Mouse (Mus musculus) lung, postnatal 0 days (tissue): ENCODE measurements around the gene Asgr1. TPM values are rescaled to one million over a fixed set of nuclear protein-coding genes. Genes with fewer than 3 reads are reported as not detected.
"Not testable (repeated sequence)": the region's sequence is repeated elsewhere in the genome, so short reads cannot be mapped to it uniquely, and the experiment has no call there.

Source experiments
- ATAC-seq: fragments of 200-750 bp; cut with Nextera tagmentation; 2 replicates; pipeline ENCODE4 v1.8.0; 2017; ENCODE audit warnings: moderate library complexity
- DNase-seq: peaks from one replicate; pipeline ENCODE4 v3.0.0-alpha.2; 2016; ENCODE audit warnings: low spot score
- H3K27ac ChIP-seq: fragments of 300-500 bp; sonication (generic); 2 replicates; pipeline ENCODE4 v1.5.1; 2014; ENCODE audit warnings: antibody characterized with exemption, mild to moderate bottlenecking, low read length, mixed read lengths
- H3K27me3 ChIP-seq: fragments of 300-500 bp; sonication (generic); replicated peaks from 2 replicates; pipeline ENCODE4 v1.6.1; 2014; ENCODE audit warnings: low read length, mixed read lengths; ENCODE audit not compliant: insufficient read depth
- H3K36me3 ChIP-seq: fragments of 300-500 bp; sonication (generic); 2 replicates; pipeline ENCODE4 v1.6.1; 2014; ENCODE audit warnings: low read length, mixed read lengths; ENCODE audit not compliant: insufficient read depth
- H3K4me1 ChIP-seq: fragments of 300-500 bp; sonication (generic); 2 replicates; pipeline ENCODE4 v1.6.1; 2014; ENCODE audit warnings: antibody characterized with exemption, low read depth, low read length, mixed read lengths; ENCODE audit not compliant: insufficient read depth
- H3K4me2 ChIP-seq: fragments of 300-500 bp; sonication (generic); replicated peaks from 2 replicates; pipeline ENCODE4 v1.6.1; 2014; ENCODE audit warnings: low read depth, mild to moderate bottlenecking, low read length, moderate library complexity, mixed read lengths
- H3K4me3 ChIP-seq: fragments of 300-500 bp; sonication (generic); 2 replicates; pipeline ENCODE4 v1.5.1; 2014; ENCODE audit warnings: low read depth, low read length
- H3K9ac ChIP-seq: fragments of 300-500 bp; sonication (generic); replicated peaks from 2 replicates; pipeline ENCODE4 v1.6.1; 2014; ENCODE audit warnings: low read depth, mild to moderate bottlenecking
- H3K9me3 ChIP-seq: fragments of 300-500 bp; sonication (generic); 2 replicates; pipeline ENCODE4 v1.6.1; 2016; ENCODE audit warnings: low read length, mixed read lengths
- CTCF ChIP-seq: IDR thresholded peaks from 2 replicates; pipeline ENCODE4 v1.5.1; 2016; ENCODE audit warnings: antibody characterized with exemption, mild to moderate bottlenecking
- EP300 ChIP-seq: IDR thresholded peaks from 2 replicates; pipeline ENCODE4 v1.6.1; 2016; ENCODE audit warnings: antibody characterized with exemption, mild to moderate bottlenecking, control low read depth
- whole genome bisulfite sequencing: fragments of 180-500 bp; shearing (Covaris S2); extraction: QIAGEN DNeasy Blood & Tissue Kit; methylation state at CpG from one replicate; pipeline ENCODE4 v1.1.7; 2014; 5-methylcytosine and 5-hydroxymethylcytosine counted together
- polyA plus RNA-seq: library from polyadenylated mRNA; unstranded; fragments of >200 nt; fragmentation: Nextera tagmentation; extraction: Ambion mirVana; gene quantifications from 2 replicates; pipeline ENCODE4 v1.2.1, GENCODE M21; 2015

Asgr1 gene
- polyA plus RNA-seq, 1 experiment from 2014 or later: 0.81 TPM

DNA sequence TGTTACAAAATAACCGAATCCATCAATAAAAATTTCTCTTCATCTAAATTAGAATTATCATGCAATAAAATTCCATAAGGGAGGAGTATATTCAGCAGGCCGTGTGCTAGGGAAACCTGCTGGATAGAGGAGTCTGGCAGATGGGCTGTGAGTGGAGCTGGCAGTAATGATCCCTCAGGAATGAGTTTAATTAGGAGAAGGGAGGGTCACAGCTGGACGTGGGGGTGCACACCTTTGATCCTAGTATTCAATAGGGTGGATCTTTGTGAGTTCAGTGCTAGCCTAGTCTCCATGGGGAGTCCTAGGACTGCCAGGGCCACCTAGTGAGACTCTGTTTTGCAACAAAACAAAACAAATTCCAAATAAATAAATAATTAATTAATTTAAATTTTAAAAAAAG, 14.4 kb downstream of the Asgr1 start:
- no peak overlapping the region for H3K4me2 ChIP-seq
- no peak overlapping the region for H3K27ac ChIP-seq
- no peaks in the 10 kb centered on the region for H3K9me3 ChIP-seq
- no peak overlapping the region for H3K4me3 ChIP-seq
- TF ChIP-seq CTCF (no peak), EP300 (no peak)
- H3K27me3 ChIP-seq: no peaks in the 10 kb centered on the region
- H3K4me1 ChIP-seq: no peaks in the 10 kb centered on the region
- DNase-seq: no peak
- WGBS: 57% methylated on average over 3 of the region's 3 CpGs
- no peaks in the 10 kb centered on the region for H3K36me3 ChIP-seq
- H3K9ac ChIP-seq: no peak overlapping the region
- ATAC-seq: no peak

DNA sequence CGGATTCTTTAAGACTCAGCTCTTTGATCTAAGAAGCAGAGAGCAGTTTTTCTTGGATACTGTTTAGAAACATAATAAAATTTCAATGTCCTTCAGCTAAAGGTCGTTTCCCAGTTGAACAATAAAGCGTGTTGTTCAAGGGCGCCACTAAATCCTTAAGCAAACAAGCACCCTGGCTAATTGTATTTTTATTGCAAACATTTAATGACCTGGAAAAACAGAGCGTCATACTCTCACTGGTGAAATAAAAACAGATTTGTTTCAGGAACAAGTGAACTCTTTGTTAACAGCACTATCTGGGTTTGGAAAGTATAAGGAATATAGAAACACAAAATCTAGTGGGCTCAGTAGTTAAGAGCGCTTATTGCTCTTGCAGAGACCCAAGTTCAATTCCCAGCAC, 16.2 kb downstream of the Asgr1 start:
- no peak for DNase-seq
- no peak for ATAC-seq
- Histone ChIP-seq H3K27ac (no peak overlapping the region), H3K4me1 (no peaks in the 10 kb centered on the region), H3K36me3 (no peaks in the 10 kb centered on the region), H3K27me3 (no peaks in the 10 kb centered on the region), H3K4me3 (no peak overlapping the region), H3K9ac (no peak overlapping the region), H3K9me3 (no peaks in the 10 kb centered on the region), H3K4me2 (no peak overlapping the region)
- TF ChIP-seq CTCF: no peak
- TF ChIP-seq EP300: no peak
- 72% methylated on average over 6 of the region's 6 CpGs for WGBS

DNA sequence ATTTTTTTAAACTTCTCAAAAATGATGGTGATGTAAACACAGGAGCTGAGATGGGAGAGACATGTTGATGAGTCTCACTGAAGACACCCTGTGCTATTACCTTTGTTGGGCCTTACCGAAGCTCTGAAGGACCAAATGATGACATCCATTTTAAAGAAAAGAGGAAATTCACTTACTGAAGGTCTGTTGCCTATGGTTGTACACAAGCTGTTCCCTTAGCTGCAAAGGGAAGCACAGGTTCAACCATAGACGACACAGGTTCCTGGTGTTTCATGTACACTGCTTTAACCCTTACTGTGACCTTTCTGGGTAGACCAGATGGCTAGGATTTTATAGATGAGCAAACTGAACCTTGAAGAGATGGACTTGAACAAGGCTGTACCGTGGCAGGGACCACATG, 16.7 kb downstream of the Asgr1 start:
- WGBS: 72% methylated on average over 3 of the region's 3 CpGs
- not testable (repeated sequence) for H3K4me2 ChIP-seq, ATAC-seq, DNase-seq, H3K27ac ChIP-seq, H3K4me1 ChIP-seq, H3K36me3 ChIP-seq, H3K9me3 ChIP-seq, H3K4me3 ChIP-seq, H3K27me3 ChIP-seq, H3K9ac ChIP-seq

DNA sequence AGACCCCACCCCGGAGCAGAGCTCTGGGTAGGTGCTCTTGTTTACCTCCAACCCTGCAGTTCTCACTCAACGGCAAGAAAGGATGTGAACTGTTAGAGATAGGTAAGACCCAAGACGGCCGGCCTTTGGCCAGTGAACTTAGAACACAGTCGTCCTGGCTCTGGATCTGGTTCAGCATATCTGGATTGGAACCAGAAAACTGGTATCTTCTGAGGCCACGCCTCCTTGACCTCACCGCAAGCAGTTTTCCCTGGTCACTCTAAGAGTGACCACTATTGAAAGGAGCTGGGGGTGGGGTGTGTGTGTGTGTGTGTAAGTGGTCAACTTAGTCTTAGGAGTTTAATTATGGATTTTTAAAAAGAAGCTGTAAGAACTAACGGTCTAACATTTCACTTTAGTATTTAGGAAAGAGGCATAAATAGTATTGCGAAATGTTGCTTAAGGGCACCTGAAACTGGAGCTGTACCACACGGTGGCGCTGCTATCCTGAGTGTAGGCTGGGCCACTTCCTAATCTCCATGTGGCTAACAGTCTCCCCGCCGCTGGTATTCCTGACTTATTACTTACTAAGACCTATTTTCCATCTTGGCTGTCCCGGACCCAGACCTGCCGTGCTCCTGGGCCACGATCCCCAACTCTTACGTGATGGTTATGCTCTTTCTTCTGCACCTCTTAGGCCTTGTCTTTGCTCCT, 20.6 kb downstream of the Asgr1 start:
- H3K9me3 ChIP-seq: no peaks in the 10 kb centered on the region
- H3K27me3 ChIP-seq: no peaks in the 10 kb centered on the region
- ATAC-seq (peak; percentile 58; the same call in 1 of the 2 replicates), DNase-seq (peak; percentile 94)
- TF ChIP-seq EP300: no peak
- TF ChIP-seq CTCF: peak; percentile 93
- 34% methylated on average over 17 of the region's 17 CpGs for WGBS
- H3K4me2 ChIP-seq: no peak overlapping the region
- no peaks in the 10 kb centered on the region for H3K36me3 ChIP-seq
- H3K4me3 ChIP-seq: no peak overlapping the region
- H3K9ac ChIP-seq: no peak overlapping the region
- H3K4me1 ChIP-seq: no peaks in the 10 kb centered on the region
- H3K27ac ChIP-seq: no peak overlapping the region

DNA sequence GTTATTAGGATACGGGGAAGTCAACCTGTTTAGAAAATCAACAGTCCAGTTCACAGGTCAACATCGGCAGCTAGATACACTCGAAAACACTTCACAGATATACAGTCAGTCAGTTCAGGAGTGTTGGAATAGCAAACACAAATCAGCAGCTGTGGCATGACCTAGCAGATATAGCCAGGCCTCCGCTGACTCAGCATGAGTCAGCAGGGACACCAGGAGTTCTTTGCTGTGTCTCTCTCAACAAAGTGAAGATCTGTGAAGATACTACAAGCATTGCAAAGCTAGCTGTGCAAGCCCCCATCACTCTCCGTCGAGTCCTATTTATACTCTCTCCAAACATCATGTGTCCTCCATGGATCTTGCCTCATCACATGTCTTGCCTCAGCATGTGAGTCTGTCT, 21.7 kb downstream of the Asgr1 start:
- Histone ChIP-seq H3K4me2 (no peak overlapping the region), H3K36me3 (no peaks in the 10 kb centered on the region), H3K27me3 (no peaks in the 10 kb centered on the region), H3K4me1 (no peaks in the 10 kb centered on the region), H3K4me3 (no peak overlapping the region), H3K9me3 (no peaks in the 10 kb centered on the region), H3K27ac (no peak overlapping the region), H3K9ac (no peak overlapping the region)
- DNase-seq (no peak), ATAC-seq (no peak)
- 62% methylated on average over 6 of the region's 6 CpGs for WGBS
- TF ChIP-seq EP300: no peak
- no peak for TF ChIP-seq CTCF

DNA sequence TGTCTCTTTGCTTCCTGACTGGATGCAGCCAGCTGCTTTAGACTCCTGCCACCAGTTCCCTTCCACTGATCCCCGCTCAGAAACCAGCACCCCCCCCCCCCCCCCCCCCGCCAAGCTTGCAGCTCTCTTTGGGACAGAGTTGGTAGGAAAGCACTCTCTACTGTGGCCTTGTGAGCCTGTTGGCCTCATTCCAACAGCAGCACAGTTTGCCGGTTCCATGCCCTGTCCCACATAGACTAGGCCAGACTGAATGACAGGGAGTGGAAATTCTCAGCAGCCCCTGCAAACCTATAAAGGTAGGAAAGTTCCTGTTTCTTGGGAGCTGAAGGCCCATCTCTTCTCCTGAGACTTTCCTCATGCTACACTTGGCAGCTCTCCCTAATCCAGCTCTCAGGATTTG, 23.6 kb downstream of the Asgr1 start:
- no peak for TF ChIP-seq CTCF
- TF ChIP-seq EP300: no peak
- H3K27ac ChIP-seq: no peak overlapping the region
- H3K27me3 ChIP-seq: no peaks in the 10 kb centered on the region
- no peak overlapping the region for H3K9ac ChIP-seq
- DNase-seq (peak; percentile 21), ATAC-seq (no peak)
- no peak overlapping the region for H3K4me3 ChIP-seq
- H3K4me2 ChIP-seq: no peak overlapping the region
- 23% methylated on average over 2 of the region's 3 CpGs for WGBS
- H3K36me3 ChIP-seq: no peaks in the 10 kb centered on the region
- H3K9me3 ChIP-seq: no peaks in the 10 kb centered on the region
- no peaks in the 10 kb centered on the region for H3K4me1 ChIP-seq

DNA sequence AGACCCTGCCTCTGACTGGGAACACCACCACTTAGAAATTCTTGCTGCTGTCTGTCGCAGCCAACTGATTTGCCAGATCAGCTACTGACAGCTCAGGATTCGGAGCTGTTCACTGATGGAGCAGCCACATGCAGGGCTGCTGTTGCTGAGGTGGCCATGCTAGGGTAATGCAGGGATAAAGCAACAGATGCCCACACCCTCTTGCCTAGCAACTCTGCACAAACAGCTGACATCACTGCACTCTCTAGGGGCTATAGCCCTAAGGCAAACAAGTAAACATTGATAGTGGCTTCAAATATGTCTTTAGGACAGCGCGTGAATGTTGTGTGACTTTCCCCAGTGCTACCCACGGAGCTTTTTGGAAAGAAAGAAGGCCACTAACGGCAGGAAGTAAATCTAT, 25.3 kb downstream of the Asgr1 start:
- Histone ChIP-seq H3K4me3 (no peak overlapping the region), H3K27me3 (no peaks in the 10 kb centered on the region), H3K9me3 (no peaks in the 10 kb centered on the region), H3K9ac (no peak overlapping the region), H3K4me2 (no peak overlapping the region), H3K27ac (no peak overlapping the region), H3K4me1 (no peaks in the 10 kb centered on the region), H3K36me3 (no peaks in the 10 kb centered on the region)
- DNase-seq (no peak), ATAC-seq (no peak)
- no peak for TF ChIP-seq CTCF
- TF ChIP-seq EP300: no peak
- WGBS: 34% methylated on average over 6 of the region's 6 CpGs
